Mouse (Mus musculus) brain, embryonic 14.5 days (tissue): ENCODE measurements around the gene Usp53.

Source experiments
- CTCF ChIP-seq: fragments of 200-500 bp; IDR thresholded peaks from 2 replicates; pipeline ENCODE4 v1.5.1; 2012; ENCODE audit warnings: inconsistent platforms, mild to moderate bottlenecking, moderate library complexity, borderline replicate concordance; ENCODE audit not compliant: insufficient read depth, insufficient read length; ENCODE audit errors: extremely low read depth
- POLR2A ChIP-seq: fragments of 200-500 bp; IDR thresholded peaks from 2 replicates; pipeline ENCODE4 v1.6.1; 2012; ENCODE audit warnings: mild to moderate bottlenecking, inconsistent platforms, borderline replicate concordance; ENCODE audit not compliant: poor library complexity, insufficient read depth, insufficient read length, severe bottlenecking; ENCODE audit errors: extremely low read depth

GRCm38 (mm10) chr3:123001053-123001452, 16.7 kb upstream of the Usp53 start:
- no peak for TF ChIP-seq CTCF
- TF ChIP-seq POLR2A: no peak
